Mouse (Mus musculus) spleen, postnatal 10 days (tissue): ENCODE measurements around the gene Rcn3.
"Not testable (repeated sequence)": the region's sequence is repeated elsewhere in the genome, so short reads cannot be mapped to it uniquely, and the experiment has no call there.

ENCODE experiments used
- DNase-seq, 2 experiments: peaks; one replicate each; pipeline ENCODE4 v3.0.0; 2021 to 2022; ENCODE audit warnings: low spot score in 2 of 2

The Rcn3 gene

GRCm38 (mm10) chr7:45092048-45092447, at the start of gene Rcn3:
TSS of gene Rcn3 (minus strand) at chr7:45092221.
- peak in 1 of 2 experiments; percentile 68 for DNase-seq

GRCm38 (mm10) chr7:45141319-45141718, 49.3 kb upstream of the Rcn3 start:
- DNase-seq: no peak

- no peak for DNase-seq
Observed at GRCm38 (mm10) chr7:45139904-45140723, 48.1 kb upstream of the Rcn3 start.

- DNase-seq: no peak
Observed at GRCm38 (mm10) chr7:45138403-45138802, 46.4 kb upstream of the Rcn3 start.

GRCm38 (mm10) chr7:45137171-45138006, 45.4 kb upstream of the Rcn3 start:
- no peak for DNase-seq

GRCm38 (mm10) chr7:45135993-45136567, 44.1 kb upstream of the Rcn3 start, which contains the start of the genes Gm45713 and Flt3l:
TSS of gene Gm45713 (minus strand) at chr7:45136231.
TSS of gene Flt3l (minus strand) at chr7:45136432.
- DNase-seq: peak; percentile 91 to 94

- no peak for DNase-seq
Observed at GRCm38 (mm10) chr7:45135370-45135769, 43.3 kb upstream of the Rcn3 start.

- peak; percentile 54 to 80 for DNase-seq
Observed at GRCm38 (mm10) chr7:45134544-45135026, 42.6 kb upstream of the Rcn3 start.

GRCm38 (mm10) chr7:45133446-45134159, 41.6 kb upstream of the Rcn3 start:
- no peak for DNase-seq

- DNase-seq: no peak
Observed at GRCm38 (mm10) chr7:45131850-45132249, 39.8 kb upstream of the Rcn3 start.

- no peak for DNase-seq
Observed at GRCm38 (mm10) chr7:45129776-45130512, 37.9 kb upstream of the Rcn3 start.

GRCm38 (mm10) chr7:45129318-45129717, 37.3 kb upstream of the Rcn3 start:
- DNase-seq: peak in 1 of 2 experiments; percentile 59

- peak; percentile 96 to 98 for DNase-seq
Observed at GRCm38 (mm10) chr7:45128624-45129246, 36.7 kb upstream of the Rcn3 start, which contains the start of gene Rpl13a. TSS of gene Rpl13a (minus strand) at chr7:45128761.

GRCm38 (mm10) chr7:45127700-45128224, 35.7 kb upstream of the Rcn3 start:
- no peak for DNase-seq

GRCm38 (mm10) chr7:45126844-45127699, 35.1 kb upstream of the Rcn3 start:
- DNase-seq: no peak

GRCm38 (mm10) chr7:45126147-45126843, 34.3 kb upstream of the Rcn3 start:
- no peak for DNase-seq

GRCm38 (mm10) chr7:45125649-45126048, 33.6 kb upstream of the Rcn3 start:
- not testable (repeated sequence) for DNase-seq

- no peak for DNase-seq
Observed at GRCm38 (mm10) chr7:45125144-45125600, 33.2 kb upstream of the Rcn3 start.
